Mouse (Mus musculus) kidney, postnatal 36 days (tissue): ENCODE measurements around the gene 2610028H24Rik.

Experiments
- DNase-seq, 2 experiments: peaks; one replicate each; pipeline ENCODE4 v3.0.0; 2021 to 2022; ENCODE audit warnings: mixed read lengths in 2 of 2

The 2610028H24Rik gene

GRCm38 (mm10) chr10:76448851-76449250 is at the start of gene 2610028H24Rik:
TSS of gene 2610028H24Rik (plus strand) at chr10:76449081.
- DNase-seq = no peak

GRCm38 (mm10) chr10:76408520-76408919 is 40.4 kb upstream of the 2610028H24Rik start:
- DNase-seq = no peak

GRCm38 (mm10) chr10:76416811-76417210 is 32.1 kb upstream of the 2610028H24Rik start:
- DNase-seq = peak; percentile 37 to 68

- no peak for DNase-seq
Observed at GRCm38 (mm10) chr10:76425674-76426073, 23.2 kb upstream of the 2610028H24Rik start.

GRCm38 (mm10) chr10:76433925-76434324 is 15.0 kb upstream of the 2610028H24Rik start:
- no peak for DNase-seq

- no peak for DNase-seq
Observed at GRCm38 (mm10) chr10:76439107-76439890, 9.6 kb upstream of the 2610028H24Rik start.

GRCm38 (mm10) chr10:76440281-76440680 is 8.6 kb upstream of the 2610028H24Rik start, which contains the start of gene AC141477.1:
TSS of gene AC141477.1 (minus strand) at chr10:76440444.
- no peak for DNase-seq

GRCm38 (mm10) chr10:76442178-76443088 is 6.4 kb upstream of the 2610028H24Rik start, which contains the start of gene Pcnt:
TSS of gene Pcnt (minus strand) at chr10:76442786.
- DNase-seq = peak; percentile 97 to 98

- DNase-seq = peak; percentile 39 to 54
Observed at GRCm38 (mm10) chr10:76445996-76446681, 2.7 kb upstream of the 2610028H24Rik start.

GRCm38 (mm10) chr10:76447406-76448229 is 1.3 kb upstream of the 2610028H24Rik start:
- no peak for DNase-seq

GRCm38 (mm10) chr10:76455289-76455688 is 6.4 kb downstream of the 2610028H24Rik start:
- peak; percentile 44 to 79 for DNase-seq

GRCm38 (mm10) chr10:76461255-76461654 is 12.4 kb downstream of the 2610028H24Rik start:
- DNase-seq = no peak

GRCm38 (mm10) chr10:76462312-76462711 is 13.4 kb downstream of the 2610028H24Rik start:
- no peak for DNase-seq

- DNase-seq = no peak
Observed at GRCm38 (mm10) chr10:76462721-76463120, 13.8 kb downstream of the 2610028H24Rik start.

GRCm38 (mm10) chr10:76468203-76469162 is 19.6 kb downstream of the 2610028H24Rik start, which contains the start of the genes Mcm3ap and Ybey:
TSS of gene Mcm3ap (plus strand) at chr10:76468927.
TSS of gene Ybey (minus strand) at chr10:76469114.
- peak; percentile 85 to 91 for DNase-seq

- DNase-seq = no peak
Observed at GRCm38 (mm10) chr10:76473759-76474158, 24.9 kb downstream of the 2610028H24Rik start.

GRCm38 (mm10) chr10:76480851-76481250 is 32.0 kb downstream of the 2610028H24Rik start:
- no peak for DNase-seq

- no peak for DNase-seq
Observed at GRCm38 (mm10) chr10:76481480-76481879, 32.6 kb downstream of the 2610028H24Rik start.

- no peak for DNase-seq
Observed at GRCm38 (mm10) chr10:76486302-76486701, 37.4 kb downstream of the 2610028H24Rik start.

GRCm38 (mm10) chr10:76488265-76488664 is 39.4 kb downstream of the 2610028H24Rik start:
- no peak for DNase-seq
